ENCODE assay signal across 21 mouse cellular contexts in the genomic region with DNA sequence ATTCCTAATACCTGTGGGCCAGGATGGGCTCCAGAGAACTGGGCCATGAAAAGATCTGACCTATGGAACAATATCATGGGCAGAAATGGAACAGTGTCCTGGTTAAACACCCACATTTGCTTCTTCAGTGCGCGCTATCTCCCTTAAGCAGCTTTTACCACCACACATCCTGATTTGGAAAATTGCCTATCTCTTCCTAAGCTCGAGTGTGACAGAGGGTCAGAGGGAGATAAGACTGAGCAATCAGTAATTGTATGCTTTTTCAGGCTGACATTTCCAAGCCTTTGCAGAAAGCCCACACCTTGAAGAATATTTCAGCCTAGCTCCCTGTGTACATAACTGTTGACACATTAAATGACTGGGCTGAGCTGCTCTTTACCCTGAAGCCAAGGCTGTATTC.
A peak's percentile ranks its signal among the peaks of the same experiment; 100 is the strongest.
DNase-seq lines count a peak whose midpoint lies in the region; ATAC-seq and TF ChIP-seq lines count a peak whose summit lies in the region.
"Had no signal": no experiment of that assay in that cellular context is flagged by ENCODE, and none has a peak within 500 bp of the region (broad histone marks: within the 10 kb centered on the region; RNA-seq: fewer than 3 reads in every experiment).

No protein-coding gene starts in this region.

- no peak overlapping the region for H3K9ac ChIP-seq in heart, embryonic 13.5 days
- H3K9ac ChIP-seq in heart, adult 2 months (ENCODE audit: low read depth, low read length) = no peak overlapping the region
- H3K9ac ChIP-seq in MEL (ENCODE audit: control insufficient read depth, low read depth, low read length, poor library complexity, severe bottlenecking) = no peak overlapping the region
- H3K9ac ChIP-seq in kidney, embryonic 16.5 days (replicated peaks; ENCODE audit: low read length) = no peak overlapping the region
- H3K9ac ChIP-seq: forebrain, embryonic 13.5 days; hindbrain, embryonic 13.5 days; intestine, embryonic 15.5 days had no signal

- H3K4me1 ChIP-seq in heart, embryonic 13.5 days = peaks cover 13% of the 10 kb centered on the region
- no peaks in the 10 kb centered on the region; the same call in 1 of the 2 replicates for H3K4me1 ChIP-seq in heart, adult 2 months (ENCODE audit: control insufficient read depth, insufficient read depth, low read length)
- peaks cover 2 to 27% of the 10 kb centered on the region in 2 experiments; a peak in 3 of 4 replicates for H3K4me1 ChIP-seq in MEL (ENCODE audit: control insufficient read depth in 1 of 2, insufficient read depth in 2 of 2, low read length in 2 of 2)
- H3K4me1 ChIP-seq in kidney, embryonic 16.5 days (ENCODE audit: insufficient read depth, low read length) = 0 out of 2 replicates have a peak, but pooled peaks cover 5% of the 10 kb centered on the region
- H3K4me1 ChIP-seq: forebrain, embryonic 10.5 days; hindbrain, embryonic 10.5 days; hindbrain, embryonic 13.5 days; intestine, embryonic 15.5 days had no signal

- intact Hi-C loops in heart, adult 2 months (cut with DNase I) = no loop called here

- H3K4me3 ChIP-seq in heart, embryonic 13.5 days = no peak overlapping the region
- no peak overlapping the region for H3K4me3 ChIP-seq in heart, adult 2 months
- no peak overlapping the region; a peak in 2 of 4 replicates for H3K4me3 ChIP-seq in MEL (ENCODE audit: control insufficient read depth in 1 of 2, insufficient read depth in 1 of 2, low read depth in 2 of 2, low read length in 2 of 2)
- H3K4me3 ChIP-seq in kidney, embryonic 16.5 days (ENCODE audit: low read length) = no peak overlapping the region
- H3K4me3 ChIP-seq: forebrain, embryonic 10.5 days; forebrain, embryonic 13.5 days; gastrocnemius, adult 2 months; hindbrain, embryonic 10.5 days; hindbrain, embryonic 13.5 days; intestine, embryonic 15.5 days had no signal

- H3K36me3 ChIP-seq in heart, embryonic 13.5 days = no peaks in the 10 kb centered on the region
- no peaks in the 10 kb centered on the region for H3K36me3 ChIP-seq in heart, adult 2 months (ENCODE audit: control insufficient read depth, insufficient read depth, low read length)
- peaks cover 0 to 26% of the 10 kb centered on the region in 2 experiments; a peak in 2 of 4 replicates for H3K36me3 ChIP-seq in MEL (ENCODE audit: control insufficient read depth in 1 of 2, insufficient read depth in 2 of 2, low read length in 2 of 2)
- H3K36me3 ChIP-seq in kidney, embryonic 16.5 days (ENCODE audit: insufficient read depth, low read length) = no peaks in the 10 kb centered on the region
- H3K36me3 ChIP-seq: forebrain, embryonic 10.5 days; hindbrain, embryonic 10.5 days; hindbrain, embryonic 13.5 days; intestine, embryonic 15.5 days had no signal

- WGBS in heart, embryonic 13.5 days = 36% methylated on average over 3 of the region's 3 CpGs
- WGBS in heart, adult 2 months = 49% methylated on average over 3 of the region's 3 CpGs
- 77% methylated on average over 3 of the region's 3 CpGs for whole genome bisulfite sequencing in kidney, embryonic 16.5 days

- DNase-seq in heart, adult 2 months = no peak
- DNase-seq in 416B (ENCODE audit: low read depth) (peak; percentile 88), MEL (ENCODE audit: low read depth, low spot score) (peak; percentile 87)
- DNase-seq in gastrocnemius, adult 18-20 months (ENCODE audit: low spot score) = no peak
- DNase-seq in cerebellum, adult 9-10 months = no peak
- DNase-seq: cerebellum, adult 11 months; cerebellum, adult 2 months; cerebellum, postnatal 10 days; cerebellum, postnatal 36 days; gastrocnemius, adult 2 months; gastrocnemius, postnatal 14 days had no signal

- TF ChIP-seq POLR2A in heart, adult 2 months (IDR thresholded peaks at IDR 0.05; ENCODE audit: insufficient read depth, low read depth, low read length) = no peak
- TF ChIP-seq POLR2A in MEL (IDR thresholded peaks at IDR 0.05; ENCODE audit: control insufficient read depth in 1 of 2, insufficient read depth in 1 of 2, low read depth in 1 of 2, low read length in 2 of 2, poor library complexity in 1 of 2) = no peak

- H3K9me3 ChIP-seq in heart, embryonic 13.5 days = no peaks in the 10 kb centered on the region
- no peaks in the 10 kb centered on the region for H3K9me3 ChIP-seq in MEL (replicated peaks; ENCODE audit: insufficient read depth, low read length)
- H3K9me3 ChIP-seq in kidney, embryonic 16.5 days (ENCODE audit: low read length) = no peaks in the 10 kb centered on the region
- H3K9me3 ChIP-seq: forebrain, embryonic 10.5 days; forebrain, embryonic 13.5 days; hindbrain, embryonic 10.5 days; hindbrain, embryonic 13.5 days; intestine, embryonic 15.5 days had no signal

- TF ChIP-seq CTCF in heart, adult 2 months (IDR thresholded peaks at IDR 0.05) = no peak
- no peak for TF ChIP-seq CTCF in MEL (IDR thresholded peaks at IDR 0.05 in 2 of 3, conservative IDR thresholded peaks at IDR 0.05 in 1 of 3; ENCODE audit: control insufficient read depth in 1 of 3, insufficient read depth in 1 of 3, low read depth in 2 of 3, low read length in 3 of 3, poor library complexity in 1 of 3, severe bottlenecking in 1 of 3)

- H3K27ac ChIP-seq in heart, embryonic 13.5 days (replicated peaks) = no peak overlapping the region
- no peak overlapping the region for H3K27ac ChIP-seq in heart, adult 2 months
- peak overlapping the region; percentile 77 for H3K27ac ChIP-seq in MEL (ENCODE audit: control insufficient read depth, low read depth, low read length)
- H3K27ac ChIP-seq in kidney, embryonic 16.5 days (ENCODE audit: low read length) = no peak overlapping the region
- H3K27ac ChIP-seq: forebrain, embryonic 10.5 days; forebrain, embryonic 13.5 days; gastrocnemius, adult 2 months; hindbrain, embryonic 10.5 days; hindbrain, embryonic 13.5 days; intestine, embryonic 15.5 days had no signal

- TF ChIP-seq RAD21 in MEL (IDR thresholded peaks at IDR 0.05; ENCODE audit: low read depth, low read length) = no peak

- H3K27me3 ChIP-seq in heart, embryonic 13.5 days (replicated peaks) = no peaks in the 10 kb centered on the region
- H3K27me3 ChIP-seq in heart, adult 2 months (ENCODE audit: control insufficient read depth, insufficient read depth, low read length) = no peaks in the 10 kb centered on the region
- no peaks in the 10 kb centered on the region for H3K27me3 ChIP-seq in MEL (ENCODE audit: control insufficient read depth in 1 of 2, insufficient read depth in 2 of 2, low read length in 2 of 2)
- H3K27me3 ChIP-seq in kidney, embryonic 16.5 days (ENCODE audit: insufficient read depth, low read length) = no peaks in the 10 kb centered on the region
- H3K27me3 ChIP-seq: forebrain, embryonic 13.5 days; hindbrain, embryonic 13.5 days; intestine, embryonic 15.5 days had no signal

- no peak for ATAC-seq in heart, embryonic 13.5 days (ENCODE audit: extremely low read depth, insufficient number of reproducible peaks, low FRiP score, low TSS enrichment)
- ATAC-seq in hematopoietic stem cell, adult 5-6 weeks (replicated peaks in 1 of 2; ENCODE audit: insufficient read depth in 1 of 2, low FRiP score in 2 of 2, low TSS enrichment in 1 of 2, low read depth in 1 of 2, poor library complexity in 2 of 2, severe bottlenecking in 2 of 2) = peak; percentile 21 to 32; a peak in 2 of 4 replicates
- no peak for ATAC-seq in kidney, embryonic 16.5 days (ENCODE audit: low FRiP score, low TSS enrichment)
- ATAC-seq: forebrain, embryonic 13.5 days; forebrain, embryonic 16.5 days; hindbrain, embryonic 16.5 days; intestine, embryonic 15.5 days had no signal

- 0 out of 2 replicates have a peak overlapping the region, but pooled peaks have one; percentile 5 for H3K4me2 ChIP-seq in heart, embryonic 13.5 days
- H3K4me2 ChIP-seq in kidney, embryonic 16.5 days (replicated peaks; ENCODE audit: low read depth, low read length) = no peak overlapping the region
- H3K4me2 ChIP-seq: forebrain, embryonic 13.5 days; hindbrain, embryonic 13.5 days had no signal

- TF ChIP-seq EP300 in heart, adult 2 months (IDR thresholded peaks at IDR 0.05; ENCODE audit: insufficient read depth, low read depth, low read length) = no peak
- TF ChIP-seq EP300 in MEL (IDR thresholded peaks at IDR 0.05; ENCODE audit: low read depth in 1 of 2, low read length in 2 of 2) = peak; percentile 98 to 99

- H3K79me2 ChIP-seq in heart, adult 2 months (replicated peaks; ENCODE audit: control insufficient read depth, insufficient read depth, low read length) = no peaks in the 10 kb centered on the region
- no peaks in the 10 kb centered on the region for H3K79me2 ChIP-seq in MEL (ENCODE audit: control insufficient read depth, insufficient read depth, low read length, poor library complexity)

TF ChIP-seq in MEL, 35 proteins besides CTCF, POLR2A, EP300 and RAD21 (continues in another document):
- TF ChIP-seq USF2 (IDR thresholded peaks at IDR 0.05; ENCODE audit: borderline replicate concordance in 1 of 2, insufficient read depth in 1 of 2, low read depth in 1 of 2, low read length in 2 of 2) = no peak
- TF ChIP-seq CHD2 (IDR thresholded peaks at IDR 0.05; ENCODE audit: low read length) = no peak
- peak; percentile 100 for TF ChIP-seq TCF12 (IDR thresholded peaks at IDR 0.05; ENCODE audit: low read depth, low read length)
- no peak for TF ChIP-seq E2F4 (IDR thresholded peaks at IDR 0.05; ENCODE audit: borderline replicate concordance, low read depth, low read length)
- peak; percentile 83 for TF ChIP-seq SIN3A (IDR thresholded peaks at IDR 0.05; ENCODE audit: low read length)
- TF ChIP-seq UBTF (IDR thresholded peaks at IDR 0.05; ENCODE audit: borderline replicate concordance, insufficient read depth, low read depth, low read length) = no peak
- no peak for TF ChIP-seq NELFE (IDR thresholded peaks at IDR 0.05; ENCODE audit: low read depth, low read length)
- TF ChIP-seq NRF1 (IDR thresholded peaks at IDR 0.05; ENCODE audit: insufficient read depth, low read depth, low read length, poor library complexity, severe bottlenecking) = no peak
- no peak for TF ChIP-seq POLR2AphosphoS5 (IDR thresholded peaks at IDR 0.05; ENCODE audit: borderline replicate concordance, low read depth, low read length)
- no peak for TF ChIP-seq ZKSCAN1 (IDR thresholded peaks at IDR 0.05; ENCODE audit: low read depth, low read length)
- TF ChIP-seq MYB (IDR thresholded peaks at IDR 0.05; ENCODE audit: low read depth, low read length) = no peak
- TF ChIP-seq TBP (IDR thresholded peaks at IDR 0.05; ENCODE audit: low read depth, low read length) = no peak
- peak; percentile 88 for TF ChIP-seq BHLHE40 (IDR thresholded peaks at IDR 0.05; ENCODE audit: borderline replicate concordance, low read depth, low read length)
- no peak for TF ChIP-seq GABPA (IDR thresholded peaks at IDR 0.05; ENCODE audit: low read depth, low read length)
- TF ChIP-seq ELF1 (IDR thresholded peaks at IDR 0.05; ENCODE audit: low read depth, low read length) = no peak
- TF ChIP-seq RCOR1 (IDR thresholded peaks at IDR 0.05; ENCODE audit: low read depth, low read length) = peak; percentile 98
- no peak for TF ChIP-seq HCFC1 (IDR thresholded peaks at IDR 0.05; ENCODE audit: low read depth, low read length)
- TF ChIP-seq USF1 (IDR thresholded peaks at IDR 0.05; ENCODE audit: low read depth, low read length) = no peak
- TF ChIP-seq MEF2A (IDR thresholded peaks at IDR 0.05; ENCODE audit: extremely low read depth, insufficient replicate concordance, low read depth, low read length, poor library complexity, severe bottlenecking) = no peak; the same call in 1 of the 2 replicates

Comparison
In these comparisons a context has a peak if more than half of its experiments do, and no peak if none do; other contexts are left out.
1. ATAC-seq: peak in hematopoietic stem cell, adult 5-6 weeks (2 of 2); none in heart, embryonic 13.5 days (single experiment) and kidney, embryonic 16.5 days (single experiment).
2. DNase-seq: peak in 416B (single experiment) and MEL (single experiment); none in heart, adult 2 months (0 of 2), gastrocnemius, adult 18-20 months (single experiment) and cerebellum, adult 9-10 months (single experiment).